Mouse (Mus musculus) bone marrow macrophage, adult 2 months (primary cell): Measurements from ENCODE around the gene Txlna.

ENCODE experiments used
- CTCF ChIP-seq: IDR thresholded peaks from 2 replicates; pipeline ENCODE4 v1.5.1; 2012; ENCODE audit warnings: low read depth, mild to moderate bottlenecking, low read length, moderate library complexity
- POLR2A ChIP-seq: IDR thresholded peaks from 2 replicates; pipeline ENCODE4 v1.6.1; 2012; ENCODE audit warnings: mild to moderate bottlenecking, low read depth, low read length, borderline replicate concordance

GRCm38 (mm10) chr4:129609139-129609631 is 31.7 kb downstream of the Txlna start:
- TF ChIP-seq POLR2A (no peak), CTCF (no peak)
